Mouse (Mus musculus): ENCODE data around the gene 3110070M22Rik.
"Not testable (repeated sequence)": the region's sequence is repeated elsewhere in the genome, so short reads cannot be mapped to it uniquely, and the experiment has no call there.

Gene 3110070M22Rik

GRCm38 (mm10) chr13:119487880-119488580, at the start of gene 3110070M22Rik, which contains the start of gene Tmem267:
Gene 3110070M22Rik (minus strand): TSS chr13:119488383.
Gene Tmem267 (plus strand): TSS chr13:119488039.
- DNase-seq: peak; percentile 85

GRCm38 (mm10) chr13:119494938-119495337, 6.8 kb upstream of the 3110070M22Rik start:
- DNase-seq: not testable (repeated sequence)

GRCm38 (mm10) chr13:119492083-119492482, 3.9 kb upstream of the 3110070M22Rik start:
- not testable (repeated sequence) for DNase-seq

GRCm38 (mm10) chr13:119487354-119487753, 829 bp downstream of the 3110070M22Rik start:
- DNase-seq: no peak

- no peak for DNase-seq
Measured at GRCm38 (mm10) chr13:119477789-119478188, 10.4 kb downstream of the 3110070M22Rik start.

- no peak for DNase-seq
Measured at GRCm38 (mm10) chr13:119476631-119477030, 11.6 kb downstream of the 3110070M22Rik start.

- peak; percentile 89 for DNase-seq
Measured at GRCm38 (mm10) chr13:119462596-119463560, 25.3 kb downstream of the 3110070M22Rik start, which contains the start of gene 4833420G17Rik. Gene 4833420G17Rik (plus strand): TSS chr13:119462768.

GRCm38 (mm10) chr13:119461900-119462595, 26.1 kb downstream of the 3110070M22Rik start:
- DNase-seq: peak; percentile 13

- no peak for DNase-seq
Measured at GRCm38 (mm10) chr13:119456342-119456741, 31.8 kb downstream of the 3110070M22Rik start.

- no peak for DNase-seq
Measured at GRCm38 (mm10) chr13:119455082-119455481, 33.1 kb downstream of the 3110070M22Rik start.

- no peak for DNase-seq
Measured at GRCm38 (mm10) chr13:119453563-119453962, 34.6 kb downstream of the 3110070M22Rik start.

- DNase-seq: no peak
Measured at GRCm38 (mm10) chr13:119442244-119442643, 45.9 kb downstream of the 3110070M22Rik start.
